Comparison of ENCODE assay signal across 17 mouse cellular contexts in genomic region chr6:136304369-136304988, GRCm38 (mm10). TPM values are rescaled to one million over a fixed set of nuclear protein-coding genes. Genes with fewer than 3 reads are reported as not detected.
A peak's percentile ranks its signal among the peaks of the same experiment; 100 is the strongest.
DNase-seq lines count a peak whose midpoint lies in the region; ATAC-seq and TF ChIP-seq lines count a peak whose summit lies in the region.
"Had no signal": no experiment of that assay in that cellular context is flagged by ENCODE, and none has a peak within 500 bp of the region (broad histone marks: within the 10 kb centered on the region; RNA-seq: fewer than 3 reads in every experiment).

No protein-coding gene starts in this region.

- 0 out of 2 replicates have a peak overlapping the region, but pooled peaks have one; percentile 6 for H3K27ac ChIP-seq in midbrain, embryonic 10.5 days (replicated peaks)
- no peak overlapping the region for H3K27ac ChIP-seq in midbrain, embryonic 13.5 days
- no peak overlapping the region for H3K27ac ChIP-seq in thymus, adult 2 months (ENCODE audit: control insufficient read depth, insufficient read depth, low read length)
- H3K27ac ChIP-seq: embryonic facial prominence, embryonic 15.5 days; heart, embryonic 13.5 days; liver, embryonic 14.5 days had no signal

- peaks cover 15% of the 10 kb centered on the region for H3K4me1 ChIP-seq in midbrain, embryonic 10.5 days
- 0 out of 2 replicates have a peak, but pooled peaks cover 5% of the 10 kb centered on the region for H3K4me1 ChIP-seq in midbrain, embryonic 13.5 days (replicated peaks)
- H3K4me1 ChIP-seq in thymus, adult 2 months (replicated peaks; ENCODE audit: control insufficient read depth, insufficient read depth, low read length): no peaks in the 10 kb centered on the region
- H3K4me1 ChIP-seq: embryonic facial prominence, embryonic 15.5 days; heart, embryonic 13.5 days had no signal

- H3K36me3 ChIP-seq in midbrain, embryonic 10.5 days: no peaks in the 10 kb centered on the region
- H3K36me3 ChIP-seq in midbrain, embryonic 13.5 days: no peaks in the 10 kb centered on the region
- H3K36me3 ChIP-seq in thymus, adult 2 months (ENCODE audit: control insufficient read depth, insufficient read depth, low read length): no peaks in the 10 kb centered on the region
- H3K36me3 ChIP-seq: embryonic facial prominence, embryonic 15.5 days; heart, embryonic 13.5 days had no signal

- no peak overlapping the region for H3K4me3 ChIP-seq in midbrain, embryonic 10.5 days
- no peak overlapping the region for H3K4me3 ChIP-seq in midbrain, embryonic 13.5 days (replicated peaks)
- H3K4me3 ChIP-seq in thymus, adult 2 months (ENCODE audit: control insufficient read depth, insufficient read depth, low read length): no peak overlapping the region
- H3K4me3 ChIP-seq: embryonic facial prominence, embryonic 15.5 days; heart, embryonic 13.5 days had no signal

- no peaks in the 10 kb centered on the region for H3K27me3 ChIP-seq in midbrain, embryonic 10.5 days (ENCODE audit: low read depth, poor library complexity, severe bottlenecking)
- H3K27me3 ChIP-seq in midbrain, embryonic 13.5 days: no peaks in the 10 kb centered on the region
- no peaks in the 10 kb centered on the region for H3K27me3 ChIP-seq in thymus, adult 2 months (ENCODE audit: control insufficient read depth, insufficient read depth, low read length)
- H3K27me3 ChIP-seq: embryonic facial prominence, embryonic 15.5 days; heart, embryonic 13.5 days had no signal

- 77% methylated on average over 11 of the region's 11 CpGs for WGBS in midbrain, embryonic 10.5 days
- 66% methylated on average over 11 of the region's 11 CpGs for WGBS in midbrain, embryonic 13.5 days
- 88% methylated on average over 11 of the region's 11 CpGs for WGBS in thymus, adult 2 months

- H3K9ac ChIP-seq in midbrain, embryonic 13.5 days (replicated peaks): no peak overlapping the region
- H3K9ac ChIP-seq: embryonic facial prominence, embryonic 15.5 days; heart, embryonic 13.5 days; liver, embryonic 14.5 days had no signal

- H3K9me3 ChIP-seq in midbrain, embryonic 10.5 days (replicated peaks): no peaks in the 10 kb centered on the region
- no peaks in the 10 kb centered on the region for H3K9me3 ChIP-seq in midbrain, embryonic 13.5 days
- H3K9me3 ChIP-seq: embryonic facial prominence, embryonic 15.5 days; heart, embryonic 13.5 days had no signal

- no peak for TF ChIP-seq POLR2A in thymus, adult 2 months (IDR thresholded peaks at IDR 0.05; ENCODE audit: control insufficient read depth, extremely low read depth, insufficient read depth, low read length, poor library complexity)

- DNase-seq in midbrain, embryonic 10.5 days (ENCODE audit: low spot score): no peak
- peak; percentile 13 to 25 for DNase-seq in frontal cortex, postnatal 14 days (ENCODE audit: low spot score in 2 of 2)
- DNase-seq in left cerebral cortex, adult 18-20 months (ENCODE audit: low spot score in 2 of 2): peak; percentile 25 to 46
- peak; percentile 37 for DNase-seq in right cerebral cortex, postnatal 25 days
- DNase-seq in thymus, adult 2 months: no peak
- DNase-seq: cerebellum, postnatal 25 days; gastrocnemius, postnatal 14 days; lung, postnatal 14 days had no signal

- no peak overlapping the region for H3K4me2 ChIP-seq in midbrain, embryonic 13.5 days (replicated peaks)
- H3K4me2 ChIP-seq: embryonic facial prominence, embryonic 15.5 days; heart, embryonic 13.5 days had no signal

- TF ChIP-seq CTCF in thymus, adult 2 months (IDR thresholded peaks at IDR 0.05; ENCODE audit: borderline replicate concordance, control insufficient read depth, extremely low read depth, insufficient read depth, low read length, poor library complexity): no peak

- no peak for ATAC-seq in midbrain, embryonic 13.5 days
- no peak for ATAC-seq in erythroid progenitor cell, adult 5-6 weeks (replicated peaks; ENCODE audit: low FRiP score, poor library complexity, severe bottlenecking)

RNA-seq across cellular contexts. Expression of gene Gm8994, which starts 22.9 kb away (rescaled TPM):
- not detected in 2 replicates for polyA plus RNA-seq in midbrain, embryonic 10.5 days (2016; fragmentation: Nextera tagmentation; extraction: Ambion mirVana)
- polyA plus RNA-seq in midbrain, embryonic 13.5 days (2015; fragmentation: Nextera tagmentation; extraction: Ambion mirVana): not detected in 2 replicates
- not detected for total RNA-seq in left cerebral cortex, adult 18-20 months (2021)
- total RNA-seq in erythroid progenitor cell, adult 5-6 weeks (2015; ENCODE audit: low replicate concordance): not detected in 2 replicates
- total RNA-seq in erythroid progenitor cell, adult 5-6 weeks (2017; ENCODE audit: low replicate concordance): not detected in 2 replicates
- 0.08 TPM in 1 of 2 replicates, not detected in the other for polyA plus RNA-seq in thymus, adult 2 months (2012; rRNA removed)
- total RNA-seq: gastrocnemius, postnatal 14 days; left cerebral cortex, postnatal 10 days had no signal
- polyA plus RNA-seq: embryonic facial prominence, embryonic 15.5 days; heart, embryonic 13.5 days; kidney, embryonic 14.5 days; neural tube, embryonic 14.5 days; stomach, embryonic 16.5 days had no signal

Comparison
In these comparisons a context has a peak if more than half of its experiments do, and no peak if none do; other contexts are left out.
1. DNase-seq: peak in frontal cortex, postnatal 14 days (2 of 2), left cerebral cortex, adult 18-20 months (2 of 2) and right cerebral cortex, postnatal 25 days (single experiment); none in midbrain, embryonic 10.5 days (single experiment) and thymus, adult 2 months (single experiment).